ENCODE assay signal across 7 mouse cellular contexts in the genomic region with DNA sequence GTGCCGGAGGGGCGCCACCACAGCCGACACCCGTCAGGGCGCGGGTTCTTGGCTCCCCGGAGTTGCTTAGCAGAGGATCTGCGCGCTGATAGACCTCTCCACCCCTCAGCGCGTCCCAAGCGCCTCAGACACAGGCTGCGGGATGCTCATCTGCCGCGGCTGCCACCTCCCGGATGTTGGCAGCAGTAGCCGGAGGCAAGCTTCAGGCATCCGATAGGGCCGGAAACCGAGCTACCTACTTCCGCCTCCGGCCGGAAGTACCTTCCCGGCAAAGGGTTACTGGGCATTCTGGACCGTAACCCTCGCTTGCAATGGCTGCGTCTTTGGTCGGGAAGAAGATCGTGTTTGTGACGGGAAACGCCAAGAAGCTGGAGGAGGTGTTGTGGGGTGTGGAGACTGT. TPM values are rescaled to one million over a fixed set of nuclear protein-coding genes. Genes with fewer than 3 reads are reported as not detected.
DNase-seq lines count a peak whose midpoint lies in the region; ATAC-seq and TF ChIP-seq lines count a peak whose summit lies in the region.

A gene (plus strand): TSS at position 52 of the 400 bp plus-strand sequence.

- peak within 1 kb of the TSS; percentile 62 for H3K27ac ChIP-seq in intestine, postnatal 0 days (ENCODE audit: low read depth, low read length)
- H3K27ac ChIP-seq in midbrain, embryonic 12.5 days (replicated peaks), result peak within 1 kb of the TSS; percentile 82
- H3K27ac ChIP-seq in small intestine, adult 2 months (ENCODE audit: insufficient read depth, low read depth, low read length), result peak within 1 kb of the TSS; percentile 37

- TF ChIP-seq CTCF in intestine, postnatal 0 days (IDR thresholded peaks at IDR 0.05; ENCODE audit: low read depth), result peak; percentile 88
- peak; percentile 63; the same call in 1 of the 2 replicates for TF ChIP-seq CTCF in small intestine, adult 2 months (IDR thresholded peaks at IDR 0.05; ENCODE audit: extremely low read depth, insufficient read length, insufficient replicate concordance, low read depth, low read length)

- peak; percentile 84 for DNase-seq in adrenal gland, adult 8-10 months
- DNase-seq in embryo, embryonic 11.5 days (ENCODE audit: low read depth, low spot score), result peak; percentile 76
- DNase-seq in gastrocnemius, postnatal 4 days (ENCODE audit: low spot score in 2 of 2), result peak; percentile 72 to 85
- DNase-seq in left cerebral cortex, postnatal 4 days, result peak; percentile 90

- peak within 1 kb of the TSS; percentile 61 for H3K9ac ChIP-seq in intestine, postnatal 0 days (ENCODE audit: low read depth, low read length)
- peak within 1 kb of the TSS; percentile 71 for H3K9ac ChIP-seq in midbrain, embryonic 12.5 days (replicated peaks)

- peaks cover 13% of the 10 kb centered on the region; the same call in 1 of the 2 replicates for H3K36me3 ChIP-seq in intestine, postnatal 0 days (ENCODE audit: control insufficient read depth, insufficient read depth)
- H3K36me3 ChIP-seq in midbrain, embryonic 12.5 days, result peaks cover 14% of the 10 kb centered on the region
- peaks cover 10% of the 10 kb centered on the region for H3K36me3 ChIP-seq in small intestine, adult 2 months (ENCODE audit: control insufficient read depth, insufficient read depth, low read length)

- peak; percentile 65 for ATAC-seq in intestine, postnatal 0 days
- ATAC-seq in midbrain, embryonic 12.5 days (ENCODE audit: low FRiP score, low read depth), result peak; percentile 66

- no peaks in the 10 kb centered on the region for H3K9me3 ChIP-seq in intestine, postnatal 0 days (ENCODE audit: control insufficient read depth)
- H3K9me3 ChIP-seq in midbrain, embryonic 12.5 days, result no peaks in the 10 kb centered on the region

- intact Hi-C loops in left cerebral cortex, postnatal 4 days (cut with DNase I), result no loop called here

- peak; percentile 45 for TF ChIP-seq POLR2A in small intestine, adult 2 months (IDR thresholded peaks at IDR 0.05; ENCODE audit: low read depth, low read length)

- H3K27me3 ChIP-seq in intestine, postnatal 0 days (replicated peaks; ENCODE audit: control insufficient read depth, insufficient read depth, low read length), result no peaks in the 10 kb centered on the region
- no peaks in the 10 kb centered on the region for H3K27me3 ChIP-seq in midbrain, embryonic 12.5 days
- no peaks in the 10 kb centered on the region for H3K27me3 ChIP-seq in small intestine, adult 2 months (ENCODE audit: control insufficient read depth, insufficient read depth, low read length)

- H3K4me1 ChIP-seq in intestine, postnatal 0 days (replicated peaks; ENCODE audit: control insufficient read depth, insufficient read depth, low read length), result peaks cover 4% of the 10 kb centered on the region
- H3K4me1 ChIP-seq in midbrain, embryonic 12.5 days, result peaks cover 28% of the 10 kb centered on the region
- H3K4me1 ChIP-seq in small intestine, adult 2 months (ENCODE audit: control insufficient read depth, insufficient read depth, insufficient read length, low read length), result peaks cover 11% of the 10 kb centered on the region; the same call in 1 of the 2 replicates

- WGBS in intestine, postnatal 0 days, result 1% methylated on average over 31 of the region's 31 CpGs
- WGBS in midbrain, embryonic 12.5 days, result under 1% methylated on average over 31 of the region's 31 CpGs
- under 1% methylated on average over 31 of the region's 31 CpGs for WGBS in small intestine, adult 2 months

- peak within 1 kb of the TSS; percentile 82 for H3K4me2 ChIP-seq in intestine, postnatal 0 days (replicated peaks; ENCODE audit: low read depth)
- peak within 1 kb of the TSS; percentile 87 for H3K4me2 ChIP-seq in midbrain, embryonic 12.5 days (replicated peaks)

- peak within 1 kb of the TSS; percentile 69 for H3K4me3 ChIP-seq in intestine, postnatal 0 days (ENCODE audit: low read depth, low read length)
- H3K4me3 ChIP-seq in midbrain, embryonic 12.5 days, result peak within 1 kb of the TSS; percentile 61
- H3K4me3 ChIP-seq in small intestine, adult 2 months (ENCODE audit: low read depth, low read length), result peak within 1 kb of the TSS; percentile 84

RNA-seq across cellular contexts. Expression of the gene that starts here (rescaled TPM):
- 10 to 100 TPM; 29.4 to 34.9 (median 33.1) TPM for total RNA-seq in adrenal gland, adult 8-10 months (2022)
- total RNA-seq in gastrocnemius, postnatal 4 days (2021), result 10 to 100 TPM; 21.5 to 22.8 TPM
- polyA plus RNA-seq in intestine, postnatal 0 days (2015; fragmentation: Nextera tagmentation; extraction: Ambion mirVana), result 59.1 and 60.8 TPM in 2 replicates
- 10 to 100 TPM; 48.3 to 48.7 TPM for total RNA-seq in left cerebral cortex, postnatal 4 days (2021)
- 139 and 146 TPM in 2 replicates for polyA plus RNA-seq in midbrain, embryonic 12.5 days (2016; fragmentation: Nextera tagmentation; extraction: Ambion mirVana)
- 9.5 and 16.2 TPM in 2 replicates for polyA plus RNA-seq in small intestine, adult 2 months (2012; rRNA removed)

Comparison
In these comparisons a context has a peak if more than half of its experiments do, and no peak if none do; other contexts are left out.
1. Peak in every context shown above with its lines: DNase-seq, ATAC-seq, H3K4me3 ChIP-seq and H3K27ac ChIP-seq.